Mouse (Mus musculus) liver, embryonic 11.5 days (tissue): ENCODE results near the gene Tcf20. TPM values are rescaled to one million over a fixed set of nuclear protein-coding genes. Genes with fewer than 3 reads are reported as not detected.
A peak's percentile ranks its signal among the peaks of the same experiment; 100 is the strongest.

Source experiments
- ATAC-seq: fragments of 200-750 bp; cut with Nextera tagmentation; replicated peaks from 2 replicates; pipeline ENCODE4 v1.8.0; 2017; ENCODE audit warnings: moderate number of reproducible peaks, mild to moderate bottlenecking, moderate TSS enrichment, moderate library complexity; ENCODE audit not compliant: low FRiP score
- DNase-seq: peaks from one replicate; pipeline ENCODE4 v3.0.0-alpha.2; 2017; ENCODE audit warnings: low spot score
- H3K27ac ChIP-seq: fragments of 300-500 bp; sonication (generic); 2 replicates; pipeline ENCODE4 v1.5.1; 2014; ENCODE audit warnings: mild to moderate bottlenecking, low read depth, low read length, control low read depth
- H3K27me3 ChIP-seq: fragments of 300-500 bp; sonication (generic); replicated peaks from 2 replicates; pipeline ENCODE4 v1.6.1; 2014; ENCODE audit warnings: low read length, mixed read lengths; ENCODE audit not compliant: control insufficient read depth, insufficient read depth
- H3K36me3 ChIP-seq: fragments of 300-500 bp; sonication (generic); 2 replicates; pipeline ENCODE4 v1.6.1; 2014; ENCODE audit warnings: mild to moderate bottlenecking, low read length, moderate library complexity, mixed read lengths; ENCODE audit not compliant: control insufficient read depth, insufficient read depth
- H3K4me1 ChIP-seq: fragments of 300-500 bp; sonication (generic); replicated peaks from 2 replicates; pipeline ENCODE4 v1.6.1; 2014; ENCODE audit warnings: low read length, mixed read lengths; ENCODE audit not compliant: control insufficient read depth, insufficient read depth
- H3K4me2 ChIP-seq: fragments of 300-500 bp; sonication (generic); 2 replicates; pipeline ENCODE4 v1.6.1; 2014; ENCODE audit warnings: mild to moderate bottlenecking, control low read depth, moderate library complexity
- H3K4me3 ChIP-seq: fragments of 300-500 bp; sonication (generic); 2 replicates; pipeline ENCODE4 v1.5.1; 2014; ENCODE audit warnings: low read depth, low read length, control low read depth
- H3K9ac ChIP-seq: fragments of 300-500 bp; sonication (generic); 2 replicates; pipeline ENCODE4 v1.6.1; 2014; ENCODE audit warnings: low read depth, low read length, control low read depth
- H3K9me3 ChIP-seq: fragments of 300-500 bp; sonication (generic); 2 replicates; pipeline ENCODE4 v1.6.1; 2016; ENCODE audit warnings: low read length, inconsistent platforms, mixed read lengths; ENCODE audit not compliant: control insufficient read depth
- WGBS: fragments of 180-500 bp; shearing (Covaris S2); extraction: QIAGEN DNeasy Blood & Tissue Kit; methylation state at CpG from one replicate; pipeline ENCODE4 v1.1.7; 2014; 5-methylcytosine and 5-hydroxymethylcytosine counted together
- polyA plus RNA-seq: library from polyadenylated mRNA; unstranded; fragments of >200 nt; fragmentation: Nextera tagmentation; extraction: Ambion mirVana; gene quantifications from 2 replicates; pipeline ENCODE4 v1.2.1, GENCODE M21; 2014

Tcf20 gene
- polyA plus RNA-seq, 1 experiment from 2014 or later, result 7.1 TPM

- Histone ChIP-seq H3K4me3 (no peak overlapping the region), H3K4me1 (no peaks in the 10 kb centered on the region), H3K4me2 (no peak overlapping the region), H3K27me3 (0 out of 2 replicates have a peak, but pooled peaks cover 3% of the 10 kb centered on the region), H3K9me3 (no peaks in the 10 kb centered on the region), H3K36me3 (no peaks in the 10 kb centered on the region), H3K27ac (no peak overlapping the region), H3K9ac (no peak overlapping the region)
- WGBS, result 77% methylated on average over 6 of the region's 6 CpGs
- DNase-seq, result no peak
- ATAC-seq, result no peak
Measured at GRCm38 (mm10) chr15:82998811-82999221, 11.1 kb upstream of the Tcf20 start.

DNA sequence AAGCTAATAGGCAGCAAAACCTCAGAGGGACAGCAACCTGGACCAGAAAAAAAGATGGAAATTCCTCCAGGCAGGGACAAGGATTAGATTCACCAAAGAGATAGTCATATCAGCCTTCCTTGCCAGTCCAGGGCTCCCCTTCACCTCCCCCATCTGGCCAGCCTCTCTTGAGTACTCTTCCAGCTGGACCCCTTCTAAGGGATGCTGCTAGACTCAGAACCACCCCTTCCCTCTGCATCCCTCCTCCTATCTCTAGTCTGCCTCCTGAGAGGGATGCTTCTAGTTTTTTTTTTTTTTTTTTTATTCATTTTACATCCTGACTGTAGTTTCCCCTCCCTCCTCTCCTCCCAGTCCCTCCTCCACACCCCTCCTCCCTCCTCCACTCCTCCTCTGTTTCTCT lies 8.8 kb upstream of the Tcf20 start:
- ATAC-seq (no peak), DNase-seq (no peak)
- no peak overlapping the region for H3K9ac ChIP-seq
- no peaks in the 10 kb centered on the region for H3K36me3 ChIP-seq
- H3K27ac ChIP-seq, result no peak overlapping the region
- H3K9me3 ChIP-seq, result no peaks in the 10 kb centered on the region
- no peak overlapping the region for H3K4me2 ChIP-seq
- H3K4me1 ChIP-seq, result no peaks in the 10 kb centered on the region
- H3K27me3 ChIP-seq, result no peaks in the 10 kb centered on the region
- H3K4me3 ChIP-seq, result no peak overlapping the region

- peaks cover 2% of the 10 kb centered on the region for H3K27me3 ChIP-seq
- no peak overlapping the region for H3K4me2 ChIP-seq
- H3K36me3 ChIP-seq, result no peaks in the 10 kb centered on the region
- WGBS, result 65% methylated on average over 7 of the region's 7 CpGs
- no peak overlapping the region for H3K27ac ChIP-seq
- DNase-seq (no peak), ATAC-seq (no peak)
- H3K9ac ChIP-seq, result no peak overlapping the region
- H3K4me1 ChIP-seq, result no peaks in the 10 kb centered on the region
- no peaks in the 10 kb centered on the region for H3K9me3 ChIP-seq
- H3K4me3 ChIP-seq, result no peak overlapping the region
Measured at GRCm38 (mm10) chr15:82995239-82995638, 7.6 kb upstream of the Tcf20 start.

DNA sequence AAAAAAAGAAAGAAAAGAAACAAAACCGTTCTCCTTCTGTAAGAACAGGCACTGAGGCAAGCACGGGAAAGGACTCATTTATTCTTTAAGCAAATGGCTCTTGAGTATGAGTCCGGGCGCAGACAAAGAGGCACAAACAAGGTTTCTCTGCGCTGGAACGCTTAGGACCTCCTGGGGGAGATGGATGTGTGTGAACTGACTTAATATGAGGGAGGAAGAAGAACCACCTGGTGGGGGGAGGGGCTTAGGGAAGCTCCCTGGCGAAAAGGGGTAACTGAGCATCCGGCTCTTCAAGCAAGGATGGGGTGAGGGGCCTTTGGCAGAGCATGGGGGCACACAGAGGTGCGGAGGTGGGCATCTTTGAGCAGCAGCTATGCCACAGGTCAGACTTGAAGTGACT lies 5.2 kb upstream of the Tcf20 start:
- peaks cover 8% of the 10 kb centered on the region for H3K27me3 ChIP-seq
- no peaks in the 10 kb centered on the region for H3K9me3 ChIP-seq
- 73% methylated on average over 9 of the region's 9 CpGs for WGBS
- H3K4me1 ChIP-seq, result 0 out of 2 replicates have a peak, but pooled peaks cover 4% of the 10 kb centered on the region
- no peak overlapping the region for H3K9ac ChIP-seq
- no peak overlapping the region for H3K4me2 ChIP-seq
- no peaks in the 10 kb centered on the region for H3K36me3 ChIP-seq
- ATAC-seq, result no peak
- H3K4me3 ChIP-seq, result no peak overlapping the region
- no peak overlapping the region for H3K27ac ChIP-seq
- no peak for DNase-seq

- peaks cover 10% of the 10 kb centered on the region for H3K27me3 ChIP-seq
- H3K9me3 ChIP-seq, result no peaks in the 10 kb centered on the region
- WGBS, result 68% methylated on average over 13 of the region's 13 CpGs
Measured at GRCm38 (mm10) chr15:82992079-82992783, 4.6 kb upstream of the Tcf20 start.

DNA sequence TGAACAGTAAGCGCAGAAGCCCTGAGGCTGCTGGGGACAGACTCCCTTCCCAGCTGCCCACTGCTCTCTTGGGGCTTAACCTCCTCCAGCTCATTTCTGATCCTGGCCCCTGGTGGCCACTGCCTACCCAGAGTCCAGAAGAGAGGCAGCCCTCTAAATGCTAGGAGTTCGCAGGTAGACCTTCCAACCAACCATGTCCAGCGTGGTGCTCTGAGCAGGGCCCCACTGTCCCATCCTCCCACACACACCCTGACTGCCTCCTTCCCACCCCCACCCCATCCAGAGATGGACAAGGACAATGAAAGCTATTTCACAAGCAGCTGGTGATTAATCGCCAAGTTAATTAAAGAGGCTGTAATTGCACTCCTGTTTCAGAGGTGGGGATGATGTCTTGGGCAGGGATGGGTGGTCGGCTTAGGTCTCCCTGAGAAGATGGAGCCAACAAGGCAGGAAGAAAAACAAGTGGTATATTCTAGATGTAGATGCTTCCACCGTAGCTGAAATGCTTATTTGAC lies 1.6 kb upstream of the Tcf20 start:
- H3K36me3 ChIP-seq, result no peaks in the 10 kb centered on the region
- H3K9ac ChIP-seq, result no peak overlapping the region
- DNase-seq (no peak), ATAC-seq (no peak)
- no peak overlapping the region for H3K4me3 ChIP-seq
- H3K4me2 ChIP-seq, result no peak overlapping the region
- H3K27me3 ChIP-seq, result peaks cover 36% of the 10 kb centered on the region
- 79% methylated on average over 6 of the region's 6 CpGs for WGBS
- H3K9me3 ChIP-seq, result no peaks in the 10 kb centered on the region
- H3K27ac ChIP-seq, result no peak overlapping the region
- H3K4me1 ChIP-seq, result peaks cover 10% of the 10 kb centered on the region

More at GRCm38 (mm10) chr15:82992079-82992783, 4.6 kb upstream of the Tcf20 start:
- Histone ChIP-seq H3K4me2 (no peak overlapping the region), H3K4me1 (peaks cover 5% of the 10 kb centered on the region; the same call in 1 of the 2 replicates), H3K9ac (no peak overlapping the region), H3K36me3 (no peaks in the 10 kb centered on the region), H3K27ac (no peak overlapping the region), H3K4me3 (no peak overlapping the region)
- no peak for DNase-seq
- no peak for ATAC-seq

GRCm38 (mm10) chr15:82987014-82987731 lies 499 bp downstream of the Tcf20 start:
- H3K27me3 ChIP-seq, result peaks cover 56% of the 10 kb centered on the region
- peak overlapping the region; percentile 83 for H3K4me2 ChIP-seq
- WGBS, result 3% methylated on average over 38 of the region's 38 CpGs
- H3K36me3 ChIP-seq, result no peaks in the 10 kb centered on the region
- peaks cover 19% of the 10 kb centered on the region for H3K4me1 ChIP-seq
- peak; percentile 62 for DNase-seq
- H3K9me3 ChIP-seq, result no peaks in the 10 kb centered on the region
- H3K4me3 ChIP-seq, result peak overlapping the region; percentile 50
- 0 out of 2 replicates have a peak overlapping the region, but pooled peaks have one; percentile 23 for H3K9ac ChIP-seq
- no peak; the same call in 1 of the 2 replicates for ATAC-seq
- H3K27ac ChIP-seq, result no peak overlapping the region

GRCm38 (mm10) chr15:82984574-82984973 lies 3.1 kb downstream of the Tcf20 start:
- Histone ChIP-seq H3K4me1 (peaks cover 24% of the 10 kb centered on the region), H3K9ac (no peak overlapping the region), H3K4me3 (no peak overlapping the region), H3K36me3 (no peaks in the 10 kb centered on the region), H3K27me3 (peaks cover 64% of the 10 kb centered on the region), H3K27ac (no peak overlapping the region), H3K9me3 (no peaks in the 10 kb centered on the region), H3K4me2 (no peak overlapping the region)
- DNase-seq (no peak), ATAC-seq (no peak)
- 71% methylated on average over 7 of the region's 7 CpGs for WGBS
